Mouse (Mus musculus): ENCODE data around the gene Tyrobp.

DNA sequence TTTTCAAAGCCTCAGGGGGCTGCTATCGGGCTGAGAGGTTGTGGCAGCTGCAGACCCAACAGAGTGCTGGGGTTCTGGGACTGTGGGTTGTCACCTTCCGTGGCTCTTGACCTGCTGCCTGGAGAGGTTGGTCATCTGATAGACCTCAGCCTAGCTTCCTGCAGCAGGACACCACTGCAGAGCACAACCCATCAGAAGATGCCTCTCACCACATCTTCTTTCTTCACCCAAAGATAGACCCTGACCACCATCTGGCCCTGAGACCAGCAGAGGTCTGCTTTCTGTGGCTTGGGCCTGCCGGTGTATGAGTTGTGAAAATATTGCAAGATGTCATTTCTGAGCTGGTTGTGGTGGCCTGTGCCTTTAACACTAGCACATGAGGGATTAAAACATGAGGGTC lies 2.5 kb upstream of the Tyrobp start:
- TF ChIP-seq CTCF (IDR thresholded peaks at IDR 0.05; ENCODE audit: insufficient read depth, low read length) = no peak
- TF ChIP-seq POLR2A (IDR thresholded peaks at IDR 0.05; ENCODE audit: borderline replicate concordance, extremely low read depth, low read depth, low read length) = no peak

Measured in lung, adult 2 months (tissue).